Mouse (Mus musculus) lung, adult 2 months (tissue): ENCODE data around the gene Lsm4.

Experiments used
- CTCF ChIP-seq: fragments of 200-500 bp; IDR thresholded peaks from 2 replicates; pipeline ENCODE4 v1.5.1; 2011; ENCODE audit warnings: mild to moderate bottlenecking, low read length, control low read depth; ENCODE audit not compliant: insufficient read depth
- POLR2A ChIP-seq: fragments of 200-500 bp; IDR thresholded peaks from 2 replicates; pipeline ENCODE4 v1.6.1; 2011; ENCODE audit warnings: low read depth, mild to moderate bottlenecking, control low read depth, low read length, borderline replicate concordance; ENCODE audit errors: extremely low read depth

DNA sequence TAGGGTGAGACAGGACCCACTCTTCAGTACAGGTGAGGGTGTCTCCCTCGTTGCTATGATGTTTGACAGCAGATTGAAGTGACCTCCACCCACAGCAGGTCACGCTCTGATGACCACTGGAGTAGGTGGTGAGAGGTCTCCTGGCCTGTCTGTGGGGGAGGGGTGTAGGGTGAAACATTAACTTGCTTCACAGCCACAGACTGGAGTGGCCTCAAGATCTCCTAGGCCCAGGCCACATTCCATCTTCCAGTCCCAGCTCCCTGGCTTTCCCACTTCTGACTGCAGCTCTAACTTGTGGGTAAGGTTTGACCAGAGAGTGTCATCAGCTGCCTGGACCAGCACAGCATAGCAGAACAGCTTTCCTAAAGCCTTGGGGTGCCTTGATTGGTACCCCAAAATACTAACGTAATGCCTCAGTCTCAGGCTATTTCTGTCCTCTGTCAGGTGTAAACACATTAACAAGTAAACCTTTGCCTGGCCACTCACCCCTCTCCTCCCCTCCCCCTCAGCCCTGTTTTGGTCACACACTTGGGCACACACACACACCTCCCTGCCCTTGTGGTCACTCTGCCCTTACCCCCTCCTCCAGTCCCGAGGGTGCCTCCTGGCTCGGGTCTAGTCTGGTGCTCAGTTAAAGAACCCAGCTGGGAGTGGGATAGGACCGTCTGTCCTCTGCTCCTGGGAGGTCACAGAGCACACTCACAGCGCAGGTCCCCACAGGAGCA, 50.6 kb downstream of the Lsm4 start, which contains the start of gene Pde4c:
- no peak for TF ChIP-seq CTCF
- no peak for TF ChIP-seq POLR2A
